Mouse (Mus musculus): ENCODE data around the gene Fga.

- TF ChIP-seq CTCF (IDR thresholded peaks at IDR 0.05; ENCODE audit: low read depth) (no peak), EP300 (IDR thresholded peaks at IDR 0.05; ENCODE audit: low read depth) (no peak)
Measured at GRCm38 (mm10) chr3:83052102-83052501, 26.2 kb downstream of the Fga start.

Data from heart, postnatal 0 days (tissue).